Mouse (Mus musculus) stomach, embryonic 14.5 days (tissue): ENCODE data around the gene Wfikkn2. TPM values are rescaled to one million over a fixed set of nuclear protein-coding genes. Genes with fewer than 3 reads are reported as not detected.

Experiments
- ATAC-seq: fragments of 200-750 bp; cut with Nextera tagmentation; 2 replicates; pipeline ENCODE4 v1.8.0; 2017; ENCODE audit warnings: low read depth, moderate TSS enrichment; ENCODE audit not compliant: insufficient number of reproducible peaks, insufficient read depth, low FRiP score
- H3K27ac ChIP-seq: fragments of 300-500 bp; sonication (generic); 2 replicates; pipeline ENCODE4 v1.5.1; 2014; ENCODE audit warnings: mild to moderate bottlenecking, low read length, moderate library complexity, mixed read lengths
- H3K27me3 ChIP-seq: fragments of 300-500 bp; sonication (generic); 2 replicates; pipeline ENCODE4 v1.6.1; 2014; ENCODE audit warnings: low read length, control low read depth, mixed read lengths; ENCODE audit not compliant: control insufficient read depth, insufficient read depth
- H3K36me3 ChIP-seq: fragments of 300-500 bp; sonication (generic); 2 replicates; pipeline ENCODE4 v1.6.1; 2014; ENCODE audit warnings: mild to moderate bottlenecking, control low read depth, low read length, moderate library complexity, mixed read lengths; ENCODE audit not compliant: control insufficient read depth, insufficient read depth
- H3K4me1 ChIP-seq: fragments of 300-500 bp; sonication (generic); 2 replicates; pipeline ENCODE4 v1.6.1; 2014; ENCODE audit warnings: low read length, control low read depth, mixed read lengths; ENCODE audit not compliant: control insufficient read depth, insufficient read depth
- H3K4me2 ChIP-seq: fragments of 300-500 bp; sonication (generic); replicated peaks from 2 replicates; pipeline ENCODE4 v1.6.1; 2014; ENCODE audit warnings: low read depth, low read length, control low read depth
- H3K4me3 ChIP-seq: fragments of 300-500 bp; sonication (generic); 2 replicates; pipeline ENCODE4 v1.5.1; 2014; ENCODE audit warnings: low read depth, low read length, control low read depth
- H3K9ac ChIP-seq: fragments of 300-500 bp; sonication (generic); replicated peaks from 2 replicates; pipeline ENCODE4 v1.6.1; 2014; ENCODE audit warnings: low read depth, mild to moderate bottlenecking, control low read depth, low read length, moderate library complexity, mixed read lengths
- H3K9me3 ChIP-seq: fragments of 300-500 bp; sonication (generic); 2 replicates; pipeline ENCODE4 v1.6.1; 2016; ENCODE audit warnings: low read depth, low read length, control low read depth; ENCODE audit not compliant: control insufficient read depth
- WGBS: fragments of 180-500 bp; shearing (Covaris S2); extraction: QIAGEN DNeasy Blood & Tissue Kit; methylation state at CpG from one replicate; pipeline ENCODE4 v1.1.7; 2014; 5-methylcytosine and 5-hydroxymethylcytosine counted together
- polyA plus RNA-seq: library from polyadenylated mRNA; unstranded; fragments of >200 nt; fragmentation: Nextera tagmentation; extraction: Ambion mirVana; gene quantifications from 2 replicates; pipeline ENCODE4 v1.2.1, GENCODE M21; 2014

Gene Wfikkn2
- polyA plus RNA-seq, 1 experiment from 2014 or later = 1.3 TPM

- H3K4me2 ChIP-seq = no peak overlapping the region
- H3K27me3 ChIP-seq = no peaks in the 10 kb centered on the region
- 0 out of 2 replicates have a peak, but pooled peaks cover 4% of the 10 kb centered on the region for H3K4me1 ChIP-seq
- H3K4me3 ChIP-seq = no peak overlapping the region
- no peak overlapping the region for H3K27ac ChIP-seq
- H3K9me3 ChIP-seq = no peaks in the 10 kb centered on the region
- WGBS = 87% methylated on average over 10 of the region's 10 CpGs
- no peak for ATAC-seq
- H3K9ac ChIP-seq = no peak overlapping the region
- no peaks in the 10 kb centered on the region for H3K36me3 ChIP-seq
Observed at GRCm38 (mm10) chr11:94253691-94254090, 7.9 kb upstream of the Wfikkn2 start.

DNA sequence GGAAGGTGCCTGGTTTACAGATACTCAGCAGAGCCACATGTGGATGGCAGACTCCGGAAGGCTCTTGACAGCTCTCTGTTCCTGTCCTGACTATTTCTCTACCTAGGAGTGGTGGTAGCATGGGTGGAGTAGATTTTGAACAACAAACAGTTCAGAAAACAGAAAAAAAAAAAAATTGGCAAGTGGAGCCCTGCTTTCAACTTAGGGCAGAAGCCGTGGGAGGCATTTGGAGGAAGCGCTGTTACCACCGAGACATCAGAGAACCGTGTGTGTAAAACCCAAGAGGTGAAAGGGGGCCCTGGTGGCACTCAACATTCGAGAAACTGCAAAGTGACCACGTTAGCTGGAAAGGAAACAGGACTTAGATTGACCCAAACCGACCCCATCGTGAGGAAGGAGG lies 7.4 kb upstream of the Wfikkn2 start:
- no peak overlapping the region for H3K9ac ChIP-seq
- WGBS = 76% methylated on average over 9 of the region's 9 CpGs
- no peaks in the 10 kb centered on the region for H3K36me3 ChIP-seq
- no peaks in the 10 kb centered on the region for H3K9me3 ChIP-seq
- no peaks in the 10 kb centered on the region for H3K27me3 ChIP-seq
- ATAC-seq = no peak
- 0 out of 2 replicates have a peak, but pooled peaks cover 4% of the 10 kb centered on the region for H3K4me1 ChIP-seq
- H3K4me2 ChIP-seq = no peak overlapping the region
- no peak overlapping the region for H3K4me3 ChIP-seq
- no peak overlapping the region for H3K27ac ChIP-seq

DNA sequence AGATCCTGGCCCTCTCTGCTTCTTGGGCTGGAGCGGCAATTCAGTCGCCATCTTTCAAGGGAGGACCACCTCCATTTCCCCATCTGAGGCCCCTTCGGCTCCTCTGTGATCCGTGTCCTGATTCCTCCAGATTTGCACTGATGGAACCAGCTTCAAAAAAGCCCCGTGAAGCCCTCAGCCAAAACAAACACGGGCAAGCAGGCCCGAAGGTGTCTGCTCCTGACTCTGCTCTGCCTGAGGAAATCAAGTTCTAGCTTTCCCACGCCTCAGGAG lies 920 bp upstream of the Wfikkn2 start:
- H3K27ac ChIP-seq = peak overlapping the region; percentile 53; the same call in 1 of the 2 replicates
- WGBS = 49% methylated on average over 8 of the region's 8 CpGs
- no peak overlapping the region for H3K4me3 ChIP-seq
- ATAC-seq = no peak
- H3K27me3 ChIP-seq = no peaks in the 10 kb centered on the region
- no peak overlapping the region for H3K9ac ChIP-seq
- no peak overlapping the region for H3K4me2 ChIP-seq
- H3K9me3 ChIP-seq = no peaks in the 10 kb centered on the region
- H3K36me3 ChIP-seq = no peaks in the 10 kb centered on the region
- H3K4me1 ChIP-seq = peaks cover 27% of the 10 kb centered on the region

GRCm38 (mm10) chr11:94244385-94244784 lies 1.4 kb downstream of the Wfikkn2 start:
- H3K4me2 ChIP-seq = no peak overlapping the region
- H3K4me3 ChIP-seq = no peak overlapping the region
- no peaks in the 10 kb centered on the region for H3K36me3 ChIP-seq
- H3K9me3 ChIP-seq = no peaks in the 10 kb centered on the region
- H3K4me1 ChIP-seq = peaks cover 27% of the 10 kb centered on the region
- no peak for ATAC-seq
- H3K27ac ChIP-seq = no peak overlapping the region
- no peaks in the 10 kb centered on the region for H3K27me3 ChIP-seq
- no peak overlapping the region for H3K9ac ChIP-seq
- WGBS = 69% methylated on average over 9 of the region's 9 CpGs

- Histone ChIP-seq H3K9ac (no peak overlapping the region), H3K4me2 (peak overlapping the region; percentile 58), H3K4me3 (peak overlapping the region; percentile 24), H3K4me1 (peaks cover 27% of the 10 kb centered on the region), H3K9me3 (no peaks in the 10 kb centered on the region), H3K36me3 (no peaks in the 10 kb centered on the region), H3K27ac (peak overlapping the region; percentile 71; the same call in 1 of the 2 replicates), H3K27me3 (no peaks in the 10 kb centered on the region)
- ATAC-seq = no peak
- WGBS = 30% methylated on average over 15 of the region's 15 CpGs
Observed at GRCm38 (mm10) chr11:94243422-94244180, 2.2 kb downstream of the Wfikkn2 start.

DNA sequence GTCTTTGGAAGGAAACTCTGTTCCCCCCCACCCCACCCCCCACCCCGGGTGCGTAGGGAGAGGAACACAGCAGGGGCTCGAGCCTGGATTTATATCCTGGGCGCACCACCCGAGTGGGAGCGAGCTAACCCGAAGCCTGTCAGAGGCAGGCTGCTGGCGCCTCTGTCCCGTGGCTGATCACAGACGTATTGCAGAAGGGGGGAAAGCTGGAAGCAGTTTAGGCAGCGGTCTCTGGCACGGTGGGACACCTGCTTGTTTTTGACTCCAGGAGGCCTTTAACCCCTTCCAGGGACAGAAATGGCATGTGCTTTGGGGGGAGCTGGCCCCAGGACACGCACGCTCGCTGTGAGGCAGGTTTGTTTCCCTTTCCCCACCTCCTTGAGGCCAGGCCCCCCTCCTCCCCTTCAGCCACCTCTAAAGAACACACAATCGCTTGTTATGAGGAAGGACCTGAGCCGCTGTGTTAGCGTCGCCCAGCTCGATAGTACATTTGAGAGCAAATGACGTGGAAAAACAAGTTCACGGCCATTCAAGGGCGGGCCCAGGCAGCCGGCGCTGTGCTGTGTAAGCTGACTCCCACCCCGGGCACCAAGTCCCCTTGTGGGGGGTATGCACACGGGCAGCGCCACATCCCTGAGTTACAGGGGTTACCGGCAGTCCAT lies 2.9 kb downstream of the Wfikkn2 start:
- H3K36me3 ChIP-seq = no peaks in the 10 kb centered on the region
- H3K27ac ChIP-seq = peak overlapping the region; percentile 71
- H3K4me2 ChIP-seq = peak overlapping the region; percentile 58
- WGBS = 3% methylated on average over 29 of the region's 29 CpGs
- H3K9me3 ChIP-seq = no peaks in the 10 kb centered on the region
- H3K4me3 ChIP-seq = peak overlapping the region; percentile 24
- peaks cover 27% of the 10 kb centered on the region for H3K4me1 ChIP-seq
- H3K27me3 ChIP-seq = no peaks in the 10 kb centered on the region
- H3K9ac ChIP-seq = no peak overlapping the region
- peak; percentile 62; the same call in 1 of the 2 replicates for ATAC-seq

DNA sequence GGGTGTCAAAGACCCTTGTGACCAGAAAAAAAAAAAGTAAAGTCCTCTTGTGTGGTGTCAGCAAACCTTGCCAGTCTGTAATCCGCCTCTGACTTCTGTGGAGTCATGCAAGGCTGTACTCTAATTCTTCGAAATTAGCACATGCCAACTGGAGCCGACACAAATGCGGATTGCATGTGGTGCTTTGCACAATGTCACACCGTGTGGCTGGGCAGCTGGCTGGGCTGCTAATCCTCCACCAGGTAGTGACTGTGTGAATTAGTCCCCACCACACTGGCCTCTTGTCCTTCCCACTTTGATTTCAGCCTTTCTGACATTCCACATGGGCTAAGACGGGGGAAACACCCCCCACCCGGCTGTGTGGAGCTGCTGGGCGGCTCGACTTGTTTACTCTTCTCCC lies 6.1 kb downstream of the Wfikkn2 start:
- ATAC-seq = no peak
- Histone ChIP-seq H3K9me3 (no peaks in the 10 kb centered on the region), H3K36me3 (no peaks in the 10 kb centered on the region), H3K27ac (no peak overlapping the region), H3K4me3 (no peak overlapping the region), H3K4me1 (peaks cover 18% of the 10 kb centered on the region), H3K4me2 (no peak overlapping the region), H3K9ac (no peak overlapping the region), H3K27me3 (no peaks in the 10 kb centered on the region)
- WGBS = 41% methylated on average over 9 of the region's 9 CpGs

DNA sequence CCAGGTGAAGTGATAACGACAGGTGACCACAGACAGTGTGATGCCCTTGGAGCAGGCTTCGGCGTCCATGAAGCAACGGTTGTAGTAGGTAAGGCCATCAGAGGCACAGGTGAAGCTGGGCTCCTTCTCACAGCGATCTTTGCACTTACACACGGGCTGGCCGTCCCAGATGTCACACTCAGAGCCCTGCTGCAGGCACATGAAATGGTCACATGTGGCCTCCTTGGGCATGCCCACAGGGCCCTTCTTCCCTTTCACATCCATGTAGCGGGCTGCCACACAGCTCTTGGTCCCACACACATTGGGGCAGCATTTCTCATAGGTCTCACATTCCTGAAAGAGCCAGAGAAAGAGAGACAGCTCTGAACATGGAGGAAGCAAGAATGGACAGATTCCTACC lies 7.0 kb downstream of the Wfikkn2 start:
- Histone ChIP-seq H3K9ac (no peak overlapping the region), H3K4me3 (no peak overlapping the region), H3K27me3 (no peaks in the 10 kb centered on the region), H3K27ac (no peak overlapping the region), H3K9me3 (no peaks in the 10 kb centered on the region), H3K36me3 (no peaks in the 10 kb centered on the region), H3K4me1 (peaks cover 18% of the 10 kb centered on the region), H3K4me2 (no peak overlapping the region)
- no peak for ATAC-seq
- WGBS = 92% methylated on average over 8 of the region's 8 CpGs
